Mouse (Mus musculus): ENCODE data around the gene 5330417C22Rik. TPM values are rescaled to one million over a fixed set of nuclear protein-coding genes. Genes with fewer than 3 reads are reported as not detected.

5330417C22Rik gene
- polyA plus RNA-seq, 1 experiment from 2014 or later = 9.5 TPM

GRCm38 (mm10) chr3:108466425-108466824 lies 69.9 kb downstream of the 5330417C22Rik start:
- H3K36me3 ChIP-seq (ENCODE audit: control insufficient read depth, insufficient read depth, low read length) = no peaks in the 10 kb centered on the region
- whole genome bisulfite sequencing = 84% methylated on average over 6 of the region's 6 CpGs

GRCm38 (mm10) chr3:108458866-108459265 lies 77.5 kb downstream of the 5330417C22Rik start:
- WGBS = 23% methylated on average over 10 of the region's 10 CpGs
- Histone ChIP-seq H3K9ac (ENCODE audit: low read length) (no peak overlapping the region), H3K27ac (ENCODE audit: low read depth) (no peak overlapping the region), H3K27me3 (replicated peaks; ENCODE audit: control insufficient read depth, insufficient read depth, low read length) (no peaks in the 10 kb centered on the region), H3K36me3 (ENCODE audit: control insufficient read depth, insufficient read depth, low read length) (no peaks in the 10 kb centered on the region), H3K4me2 (ENCODE audit: low read length) (peak overlapping the region; percentile 16), H3K9me3 (ENCODE audit: control insufficient read depth, low read length) (no peaks in the 10 kb centered on the region), H3K4me1 (replicated peaks; ENCODE audit: control insufficient read depth, insufficient read depth, low read length) (0 out of 2 replicates have a peak, but pooled peaks cover 4% of the 10 kb centered on the region), H3K4me3 (ENCODE audit: low read depth, low read length) (no peak overlapping the region)
- DNase-seq (ENCODE audit: low spot score) (peak; percentile 69), ATAC-seq (replicated peaks; ENCODE audit: low FRiP score, low TSS enrichment, low read depth) (peak; percentile 87)

More at GRCm38 (mm10) chr3:108466425-108466824, 69.9 kb downstream of the 5330417C22Rik start:
- no peak overlapping the region for H3K9ac ChIP-seq (ENCODE audit: low read length)
- no peaks in the 10 kb centered on the region for H3K4me1 ChIP-seq (replicated peaks; ENCODE audit: control insufficient read depth, insufficient read depth, low read length)
- H3K9me3 ChIP-seq (ENCODE audit: control insufficient read depth, low read length) = no peaks in the 10 kb centered on the region
- ATAC-seq (replicated peaks; ENCODE audit: low FRiP score, low TSS enrichment, low read depth) (no peak), DNase-seq (ENCODE audit: low spot score) (peak; percentile 67)
- H3K27me3 ChIP-seq (replicated peaks; ENCODE audit: control insufficient read depth, insufficient read depth, low read length) = no peaks in the 10 kb centered on the region
- no peak overlapping the region for H3K4me3 ChIP-seq (ENCODE audit: low read depth, low read length)
- H3K4me2 ChIP-seq (ENCODE audit: low read length) = no peak overlapping the region
- no peak overlapping the region for H3K27ac ChIP-seq (ENCODE audit: low read depth)

GRCm38 (mm10) chr3:108458380-108458779 lies 78.0 kb downstream of the 5330417C22Rik start:
- WGBS = 60% methylated on average over 14 of the region's 14 CpGs
- Histone ChIP-seq H3K27ac (ENCODE audit: low read depth) (no peak overlapping the region), H3K4me3 (ENCODE audit: low read depth, low read length) (no peak overlapping the region), H3K9me3 (ENCODE audit: control insufficient read depth, low read length) (no peaks in the 10 kb centered on the region), H3K9ac (ENCODE audit: low read length) (no peak overlapping the region), H3K36me3 (ENCODE audit: control insufficient read depth, insufficient read depth, low read length) (no peaks in the 10 kb centered on the region), H3K4me2 (ENCODE audit: low read length) (peak overlapping the region; percentile 16), H3K4me1 (replicated peaks; ENCODE audit: control insufficient read depth, insufficient read depth, low read length) (0 out of 2 replicates have a peak, but pooled peaks cover 4% of the 10 kb centered on the region), H3K27me3 (replicated peaks; ENCODE audit: control insufficient read depth, insufficient read depth, low read length) (no peaks in the 10 kb centered on the region)
- peak; percentile 36; the same call in 1 of the 2 replicates for ATAC-seq (replicated peaks; ENCODE audit: low FRiP score, low TSS enrichment, low read depth)
- DNase-seq (ENCODE audit: low spot score) = no peak

GRCm38 (mm10) chr3:108454172-108454571 lies 82.2 kb downstream of the 5330417C22Rik start:
- Histone ChIP-seq H3K4me3 (ENCODE audit: low read depth, low read length) (no peak overlapping the region), H3K4me1 (replicated peaks; ENCODE audit: control insufficient read depth, insufficient read depth, low read length) (0 out of 2 replicates have a peak, but pooled peaks cover 4% of the 10 kb centered on the region), H3K36me3 (ENCODE audit: control insufficient read depth, insufficient read depth, low read length) (no peaks in the 10 kb centered on the region), H3K9me3 (ENCODE audit: control insufficient read depth, low read length) (no peaks in the 10 kb centered on the region), H3K9ac (ENCODE audit: low read length) (no peak overlapping the region), H3K4me2 (ENCODE audit: low read length) (no peak overlapping the region), H3K27me3 (replicated peaks; ENCODE audit: control insufficient read depth, insufficient read depth, low read length) (no peaks in the 10 kb centered on the region), H3K27ac (ENCODE audit: low read depth) (no peak overlapping the region)
- 67% methylated on average over 1 of the region's 1 CpGs for WGBS
- ATAC-seq (replicated peaks; ENCODE audit: low FRiP score, low TSS enrichment, low read depth) (no peak), DNase-seq (ENCODE audit: low spot score) (no peak)

GRCm38 (mm10) chr3:108451969-108452368 lies 84.4 kb downstream of the 5330417C22Rik start:
- DNase-seq (ENCODE audit: low spot score) = no peak
- Histone ChIP-seq H3K4me2 (ENCODE audit: low read length) (no peak overlapping the region), H3K27me3 (replicated peaks; ENCODE audit: control insufficient read depth, insufficient read depth, low read length) (no peaks in the 10 kb centered on the region), H3K4me3 (ENCODE audit: low read depth, low read length) (no peak overlapping the region), H3K27ac (ENCODE audit: low read depth) (no peak overlapping the region), H3K9ac (ENCODE audit: low read length) (no peak overlapping the region), H3K9me3 (ENCODE audit: control insufficient read depth, low read length) (no peaks in the 10 kb centered on the region), H3K36me3 (ENCODE audit: control insufficient read depth, insufficient read depth, low read length) (no peaks in the 10 kb centered on the region), H3K4me1 (replicated peaks; ENCODE audit: control insufficient read depth, insufficient read depth, low read length) (no peaks in the 10 kb centered on the region)
- ATAC-seq (replicated peaks; ENCODE audit: low FRiP score, low TSS enrichment, low read depth) = no peak
- 94% methylated on average over 2 of the region's 2 CpGs for WGBS

GRCm38 (mm10) chr3:108445366-108445705 lies 91.0 kb downstream of the 5330417C22Rik start:
- peaks cover 19% of the 10 kb centered on the region for H3K4me1 ChIP-seq (replicated peaks; ENCODE audit: control insufficient read depth, insufficient read depth, low read length)
- peaks cover 10% of the 10 kb centered on the region for H3K36me3 ChIP-seq (ENCODE audit: control insufficient read depth, insufficient read depth, low read length)
- peak; percentile 38; the same call in 1 of the 2 replicates for ATAC-seq (replicated peaks; ENCODE audit: low FRiP score, low TSS enrichment, low read depth)
- H3K4me3 ChIP-seq (ENCODE audit: low read depth, low read length) = peak overlapping the region; percentile 88
- 14% methylated on average over 6 of the region's 6 CpGs for WGBS
- peak overlapping the region; percentile 97 for H3K4me2 ChIP-seq (ENCODE audit: low read length)
- H3K9me3 ChIP-seq (ENCODE audit: control insufficient read depth, low read length) = no peaks in the 10 kb centered on the region
- H3K27me3 ChIP-seq (replicated peaks; ENCODE audit: control insufficient read depth, insufficient read depth, low read length) = no peaks in the 10 kb centered on the region
- DNase-seq (ENCODE audit: low spot score) = no peak
- H3K27ac ChIP-seq (ENCODE audit: low read depth) = 0 out of 2 replicates have a peak overlapping the region, but pooled peaks have one; percentile 24
- peak overlapping the region; percentile 27 for H3K9ac ChIP-seq (ENCODE audit: low read length)

GRCm38 (mm10) chr3:108444698-108445365 lies 91.5 kb downstream of the 5330417C22Rik start, which contains the start of gene Sars:
Gene Sars (minus strand): TSS chr3:108445209.
- H3K9me3 ChIP-seq (ENCODE audit: control insufficient read depth, low read length) = no peaks in the 10 kb centered on the region
- peaks cover 19% of the 10 kb centered on the region for H3K4me1 ChIP-seq (replicated peaks; ENCODE audit: control insufficient read depth, insufficient read depth, low read length)
- peak within 1 kb of the TSS; percentile 71 for H3K9ac ChIP-seq (ENCODE audit: low read length)
- no peaks in the 10 kb centered on the region for H3K27me3 ChIP-seq (replicated peaks; ENCODE audit: control insufficient read depth, insufficient read depth, low read length)
- peaks cover 10% of the 10 kb centered on the region for H3K36me3 ChIP-seq (ENCODE audit: control insufficient read depth, insufficient read depth, low read length)
- under 1% methylated on average over 41 of the region's 41 CpGs for WGBS
- peak within 1 kb of the TSS; percentile 97 for H3K4me2 ChIP-seq (ENCODE audit: low read length)
- ATAC-seq (replicated peaks; ENCODE audit: low FRiP score, low TSS enrichment, low read depth) (peak; percentile 96), DNase-seq (ENCODE audit: low spot score) (peak; percentile 91)
- H3K27ac ChIP-seq (ENCODE audit: low read depth) = peak within 1 kb of the TSS; percentile 80
- peak within 1 kb of the TSS; percentile 88 for H3K4me3 ChIP-seq (ENCODE audit: low read depth, low read length)

GRCm38 (mm10) chr3:108444029-108444428 lies 92.3 kb downstream of the 5330417C22Rik start:
- DNase-seq (ENCODE audit: low spot score) = no peak
- whole genome bisulfite sequencing = 24% methylated on average over 8 of the region's 8 CpGs
- Histone ChIP-seq H3K4me2 (ENCODE audit: low read length) (peak overlapping the region; percentile 97), H3K4me1 (replicated peaks; ENCODE audit: control insufficient read depth, insufficient read depth, low read length) (peaks cover 19% of the 10 kb centered on the region), H3K27ac (ENCODE audit: low read depth) (0 out of 2 replicates have a peak overlapping the region, but pooled peaks have one; percentile 80), H3K4me3 (ENCODE audit: low read depth, low read length) (peak overlapping the region; percentile 88), H3K27me3 (replicated peaks; ENCODE audit: control insufficient read depth, insufficient read depth, low read length) (no peaks in the 10 kb centered on the region), H3K36me3 (ENCODE audit: control insufficient read depth, insufficient read depth, low read length) (peaks cover 10% of the 10 kb centered on the region), H3K9ac (ENCODE audit: low read length) (peak overlapping the region; percentile 71), H3K9me3 (ENCODE audit: control insufficient read depth, low read length) (no peaks in the 10 kb centered on the region)
- ATAC-seq (replicated peaks; ENCODE audit: low FRiP score, low TSS enrichment, low read depth) = no peak

GRCm38 (mm10) chr3:108436380-108436714 lies 100.0 kb downstream of the 5330417C22Rik start:
- Histone ChIP-seq H3K27ac (ENCODE audit: low read depth) (no peak overlapping the region), H3K36me3 (ENCODE audit: control insufficient read depth, insufficient read depth, low read length) (peaks cover 59% of the 10 kb centered on the region), H3K4me2 (ENCODE audit: low read length) (no peak overlapping the region), H3K27me3 (replicated peaks; ENCODE audit: control insufficient read depth, insufficient read depth, low read length) (no peaks in the 10 kb centered on the region), H3K4me3 (ENCODE audit: low read depth, low read length) (no peak overlapping the region), H3K4me1 (replicated peaks; ENCODE audit: control insufficient read depth, insufficient read depth, low read length) (no peaks in the 10 kb centered on the region), H3K9ac (ENCODE audit: low read length) (no peak overlapping the region), H3K9me3 (ENCODE audit: control insufficient read depth, low read length) (no peaks in the 10 kb centered on the region)
- ATAC-seq (replicated peaks; ENCODE audit: low FRiP score, low TSS enrichment, low read depth) (no peak), DNase-seq (ENCODE audit: low spot score) (no peak)
- 81% methylated on average over 7 of the region's 7 CpGs for WGBS
